Mouse (Mus musculus): ENCODE measurements around the gene Baiap2l1. TPM values are rescaled to one million over a fixed set of nuclear protein-coding genes. Genes with fewer than 3 reads are reported as not detected.

Gene Baiap2l1
- polyA plus RNA-seq, 1 experiment from 2014 or later = 14.8 TPM

DNA sequence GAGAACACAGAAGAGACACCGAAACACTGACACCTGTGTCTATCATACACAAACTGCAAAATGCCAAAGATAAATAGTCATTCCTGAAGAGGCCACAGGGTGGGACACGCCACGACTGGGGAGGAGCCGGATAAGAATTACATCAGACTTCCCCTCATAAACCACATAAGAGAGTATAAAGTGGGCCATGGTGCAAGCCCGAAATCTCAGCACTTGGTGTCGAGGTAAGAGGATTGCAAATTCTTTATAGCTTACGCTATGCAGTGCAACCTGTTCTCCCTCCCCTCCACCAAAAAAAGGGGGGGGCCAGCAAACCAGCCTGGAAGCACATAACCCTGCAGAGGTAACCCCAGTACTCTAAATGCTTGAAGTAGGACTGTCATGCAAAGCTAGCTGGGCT lies 63.0 kb downstream of the Baiap2l1 start:
- H3K9me3 ChIP-seq (ENCODE audit: low read length) = no peaks in the 10 kb centered on the region
- no peak for ATAC-seq (ENCODE audit: low FRiP score, low TSS enrichment)
- WGBS = 64% methylated on average over 7 of the region's 7 CpGs
- no peak overlapping the region for H3K4me2 ChIP-seq (replicated peaks; ENCODE audit: low read depth, low read length)
- H3K27me3 ChIP-seq (ENCODE audit: insufficient read depth, low read length) = no peaks in the 10 kb centered on the region
- no peaks in the 10 kb centered on the region for H3K36me3 ChIP-seq (ENCODE audit: insufficient read depth, low read length)
- no peak overlapping the region for H3K9ac ChIP-seq (replicated peaks; ENCODE audit: low read length)
- H3K4me1 ChIP-seq (ENCODE audit: insufficient read depth, low read length) = no peaks in the 10 kb centered on the region
- H3K27ac ChIP-seq (ENCODE audit: low read length) = no peak overlapping the region
- H3K4me3 ChIP-seq (ENCODE audit: low read length) = no peak overlapping the region

GRCm38 (mm10) chr5:144289769-144290440 lies 68.0 kb downstream of the Baiap2l1 start:
- no peak overlapping the region for H3K9ac ChIP-seq (replicated peaks; ENCODE audit: low read length)
- H3K4me1 ChIP-seq (ENCODE audit: insufficient read depth, low read length) = no peaks in the 10 kb centered on the region
- H3K9me3 ChIP-seq (ENCODE audit: low read length) = no peaks in the 10 kb centered on the region
- no peaks in the 10 kb centered on the region for H3K27me3 ChIP-seq (ENCODE audit: insufficient read depth, low read length)
- H3K36me3 ChIP-seq (ENCODE audit: insufficient read depth, low read length) = no peaks in the 10 kb centered on the region
- no peak overlapping the region for H3K4me2 ChIP-seq (replicated peaks; ENCODE audit: low read depth, low read length)
- no peak overlapping the region for H3K27ac ChIP-seq (ENCODE audit: low read length)
- WGBS = 78% methylated on average over 4 of the region's 4 CpGs
- no peak for ATAC-seq (ENCODE audit: low FRiP score, low TSS enrichment)
- no peak overlapping the region for H3K4me3 ChIP-seq (ENCODE audit: low read length)

DNA sequence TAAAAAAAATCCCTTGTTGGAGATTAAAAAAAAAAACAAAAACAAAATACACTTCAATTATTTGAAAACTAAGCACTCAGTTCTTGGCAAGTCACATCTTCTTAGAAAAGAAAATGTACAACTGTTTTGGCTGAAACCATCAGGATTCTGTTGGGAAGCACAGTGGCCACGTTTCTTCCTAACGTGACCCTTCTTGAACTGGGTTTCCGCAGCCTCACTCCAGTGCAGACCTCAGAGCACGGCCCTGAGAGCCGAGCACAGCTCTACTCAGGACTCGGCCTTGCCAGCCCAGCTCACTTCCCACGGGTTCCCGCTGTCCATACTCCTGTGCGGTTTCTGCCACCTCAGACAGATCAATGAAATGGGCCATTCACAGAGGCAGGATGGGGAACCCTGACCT lies 69.5 kb downstream of the Baiap2l1 start:
- 84% methylated on average over 9 of the region's 9 CpGs for WGBS
- Histone ChIP-seq H3K27ac (ENCODE audit: low read length) (no peak overlapping the region), H3K4me1 (ENCODE audit: insufficient read depth, low read length) (no peaks in the 10 kb centered on the region), H3K36me3 (ENCODE audit: insufficient read depth, low read length) (no peaks in the 10 kb centered on the region), H3K27me3 (ENCODE audit: insufficient read depth, low read length) (no peaks in the 10 kb centered on the region), H3K4me2 (replicated peaks; ENCODE audit: low read depth, low read length) (no peak overlapping the region), H3K4me3 (ENCODE audit: low read length) (no peak overlapping the region), H3K9me3 (ENCODE audit: low read length) (no peaks in the 10 kb centered on the region), H3K9ac (replicated peaks; ENCODE audit: low read length) (no peak overlapping the region)
- ATAC-seq (ENCODE audit: low FRiP score, low TSS enrichment) = no peak

DNA sequence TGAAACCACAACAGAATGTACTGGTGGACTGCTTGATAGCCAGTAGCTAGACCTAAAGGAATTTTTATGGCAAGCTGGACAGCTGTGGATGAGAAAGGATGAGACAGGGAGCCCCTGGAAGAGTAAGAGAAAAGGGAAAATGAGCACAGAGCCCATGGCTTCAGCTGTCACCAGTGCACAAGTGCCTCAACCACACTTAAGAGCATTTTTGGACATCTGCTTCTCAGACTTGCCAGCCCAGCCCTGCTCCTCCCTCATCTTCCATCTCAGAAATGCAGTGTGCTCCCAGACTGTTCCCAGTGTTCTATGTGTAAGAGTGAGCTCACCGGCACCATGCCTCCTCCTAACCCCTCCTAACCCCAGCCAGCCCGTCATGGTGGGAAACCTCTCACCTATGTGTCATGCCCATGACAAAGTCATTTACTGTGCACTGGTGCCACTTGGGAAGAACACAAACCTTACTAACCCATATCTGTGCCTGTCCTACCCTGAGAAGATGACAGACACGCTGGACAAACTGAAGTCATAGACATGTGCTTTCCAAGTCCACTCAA lies 70.6 kb downstream of the Baiap2l1 start:
- H3K36me3 ChIP-seq (ENCODE audit: insufficient read depth, low read length) = no peaks in the 10 kb centered on the region
- no peak overlapping the region for H3K4me3 ChIP-seq (ENCODE audit: low read length)
- no peak for ATAC-seq (ENCODE audit: low FRiP score, low TSS enrichment)
- WGBS = 52% methylated on average over 3 of the region's 3 CpGs
- no peaks in the 10 kb centered on the region for H3K27me3 ChIP-seq (ENCODE audit: insufficient read depth, low read length)
- H3K4me1 ChIP-seq (ENCODE audit: insufficient read depth, low read length) = no peaks in the 10 kb centered on the region
- no peak overlapping the region for H3K9ac ChIP-seq (replicated peaks; ENCODE audit: low read length)
- no peak overlapping the region for H3K27ac ChIP-seq (ENCODE audit: low read length)
- no peaks in the 10 kb centered on the region for H3K9me3 ChIP-seq (ENCODE audit: low read length)
- H3K4me2 ChIP-seq (replicated peaks; ENCODE audit: low read depth, low read length) = no peak overlapping the region

- no peaks in the 10 kb centered on the region; the same call in 1 of the 2 replicates for H3K36me3 ChIP-seq (ENCODE audit: insufficient read depth, low read length)
- WGBS = 69% methylated on average over 9 of the region's 9 CpGs
Observed at GRCm38 (mm10) chr5:144286591-144287266, 71.2 kb downstream of the Baiap2l1 start.

GRCm38 (mm10) chr5:144284599-144284998 lies 73.3 kb downstream of the Baiap2l1 start:
- Histone ChIP-seq H3K36me3 (ENCODE audit: insufficient read depth, low read length) (peaks cover 18% of the 10 kb centered on the region; the same call in 1 of the 2 replicates), H3K4me3 (ENCODE audit: low read length) (no peak overlapping the region), H3K4me1 (ENCODE audit: insufficient read depth, low read length) (no peaks in the 10 kb centered on the region), H3K27me3 (ENCODE audit: insufficient read depth, low read length) (no peaks in the 10 kb centered on the region), H3K9ac (replicated peaks; ENCODE audit: low read length) (no peak overlapping the region), H3K27ac (ENCODE audit: low read length) (no peak overlapping the region), H3K9me3 (ENCODE audit: low read length) (no peaks in the 10 kb centered on the region), H3K4me2 (replicated peaks; ENCODE audit: low read depth, low read length) (no peak overlapping the region)
- WGBS = 83% methylated on average over 5 of the region's 5 CpGs
- ATAC-seq (ENCODE audit: low FRiP score, low TSS enrichment) = no peak

More at GRCm38 (mm10) chr5:144286591-144287266, 71.2 kb downstream of the Baiap2l1 start:
- no peak overlapping the region for H3K9ac ChIP-seq (replicated peaks; ENCODE audit: low read length)
- no peaks in the 10 kb centered on the region for H3K4me1 ChIP-seq (ENCODE audit: insufficient read depth, low read length)
- no peak overlapping the region for H3K4me3 ChIP-seq (ENCODE audit: low read length)
- no peak for ATAC-seq (ENCODE audit: low FRiP score, low TSS enrichment)
- no peaks in the 10 kb centered on the region for H3K9me3 ChIP-seq (ENCODE audit: low read length)
- no peaks in the 10 kb centered on the region for H3K27me3 ChIP-seq (ENCODE audit: insufficient read depth, low read length)
- no peak overlapping the region for H3K4me2 ChIP-seq (replicated peaks; ENCODE audit: low read depth, low read length)
- no peak overlapping the region for H3K27ac ChIP-seq (ENCODE audit: low read length)

DNA sequence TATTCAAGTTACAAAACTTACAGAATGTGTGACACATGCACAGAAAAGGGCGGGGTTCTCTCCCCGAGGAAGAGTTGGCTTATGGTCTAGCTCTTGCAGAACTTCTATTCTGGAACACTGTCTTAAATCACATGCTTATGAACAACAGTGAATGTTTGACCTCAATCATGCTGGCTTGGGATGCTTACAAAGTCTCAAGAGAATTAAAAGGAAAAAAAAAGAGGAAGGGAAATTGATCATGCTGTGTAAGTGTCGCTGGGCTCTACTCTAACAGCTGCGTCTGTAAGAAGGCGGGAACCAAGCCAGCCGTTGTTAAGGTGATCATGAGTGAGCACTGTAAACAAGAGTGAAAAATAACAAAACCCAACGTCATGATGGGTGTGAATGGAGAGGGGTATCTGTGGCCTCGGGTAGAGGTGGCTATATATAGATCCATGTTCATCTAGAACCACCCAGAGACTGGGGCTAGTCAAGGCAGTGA lies 74.3 kb downstream of the Baiap2l1 start:
- no peaks in the 10 kb centered on the region for H3K9me3 ChIP-seq (ENCODE audit: low read length)
- no peaks in the 10 kb centered on the region for H3K4me1 ChIP-seq (ENCODE audit: insufficient read depth, low read length)
- H3K4me3 ChIP-seq (ENCODE audit: low read length) = no peak overlapping the region
- no peaks in the 10 kb centered on the region for H3K27me3 ChIP-seq (ENCODE audit: insufficient read depth, low read length)
- WGBS = 53% methylated on average over 8 of the region's 8 CpGs
- ATAC-seq (ENCODE audit: low FRiP score, low TSS enrichment) = 0 out of 2 replicates have a peak, but pooled peaks have one; percentile 39
- H3K9ac ChIP-seq (replicated peaks; ENCODE audit: low read length) = no peak overlapping the region
- peaks cover 24% of the 10 kb centered on the region for H3K36me3 ChIP-seq (ENCODE audit: insufficient read depth, low read length)
- H3K4me2 ChIP-seq (replicated peaks; ENCODE audit: low read depth, low read length) = no peak overlapping the region
- H3K27ac ChIP-seq (ENCODE audit: low read length) = no peak overlapping the region

GRCm38 (mm10) chr5:144282470-144283260 lies 75.2 kb downstream of the Baiap2l1 start:
- Histone ChIP-seq H3K4me2 (replicated peaks; ENCODE audit: low read depth, low read length) (no peak overlapping the region), H3K4me1 (ENCODE audit: insufficient read depth, low read length) (no peaks in the 10 kb centered on the region), H3K27ac (ENCODE audit: low read length) (no peak overlapping the region), H3K36me3 (ENCODE audit: insufficient read depth, low read length) (peaks cover 30% of the 10 kb centered on the region), H3K4me3 (ENCODE audit: low read length) (no peak overlapping the region), H3K27me3 (ENCODE audit: insufficient read depth, low read length) (no peaks in the 10 kb centered on the region), H3K9me3 (ENCODE audit: low read length) (no peaks in the 10 kb centered on the region), H3K9ac (replicated peaks; ENCODE audit: low read length) (no peak overlapping the region)
- WGBS = 85% methylated on average over 11 of the region's 11 CpGs
- no peak for ATAC-seq (ENCODE audit: low FRiP score, low TSS enrichment)

GRCm38 (mm10) chr5:144279926-144280325 lies 78.0 kb downstream of the Baiap2l1 start:
- H3K27me3 ChIP-seq (ENCODE audit: insufficient read depth, low read length) = no peaks in the 10 kb centered on the region
- H3K4me1 ChIP-seq (ENCODE audit: insufficient read depth, low read length) = no peaks in the 10 kb centered on the region
- no peak overlapping the region for H3K4me2 ChIP-seq (replicated peaks; ENCODE audit: low read depth, low read length)
- H3K9me3 ChIP-seq (ENCODE audit: low read length) = no peaks in the 10 kb centered on the region
- no peak for ATAC-seq (ENCODE audit: low FRiP score, low TSS enrichment)
- no peak overlapping the region for H3K9ac ChIP-seq (replicated peaks; ENCODE audit: low read length)
- 86% methylated on average over 13 of the region's 13 CpGs for WGBS
- no peak overlapping the region for H3K4me3 ChIP-seq (ENCODE audit: low read length)
- H3K27ac ChIP-seq (ENCODE audit: low read length) = no peak overlapping the region
- H3K36me3 ChIP-seq (ENCODE audit: insufficient read depth, low read length) = peaks cover 36% of the 10 kb centered on the region
